Mouse (Mus musculus): ENCODE data around the gene Cabp1.

GRCm38 (mm10) chr5:115190081-115190480, 4.1 kb downstream of the Cabp1 start:
- TF ChIP-seq POLR2A (IDR thresholded peaks at IDR 0.05; ENCODE audit: insufficient read depth, low read depth, low read length), result no peak
- TF ChIP-seq EP300 (IDR thresholded peaks at IDR 0.05; ENCODE audit: insufficient read depth, low read depth, low read length), result no peak
- TF ChIP-seq CTCF (IDR thresholded peaks at IDR 0.05), result no peak

All from heart, adult 2 months (tissue).